Mouse (Mus musculus): ENCODE data around the gene Tlk2. TPM values are rescaled to one million over a fixed set of nuclear protein-coding genes. Genes with fewer than 3 reads are reported as not detected.
"Not testable (repeated sequence)": the region's sequence is repeated elsewhere in the genome, so short reads cannot be mapped to it uniquely, and the experiment has no call there.

Gene Tlk2
- 24.3 and 30.4 TPM in 2 replicates for polyA plus RNA-seq (2016; fragmentation: Nextera tagmentation; extraction: Ambion mirVana)

GRCm38 (mm10) chr11:105178516-105178915 lies at the start of gene Tlk2:
Tlk2 (plus strand) TSS chr11:105178807.
- peaks cover 14% of the 10 kb centered on the region for H3K4me1 ChIP-seq
- H3K27ac ChIP-seq = no peak within 1 kb of the TSS
- no peaks in the 10 kb centered on the region for H3K9me3 ChIP-seq
- H3K4me3 ChIP-seq = no peak within 1 kb of the TSS
- H3K4me2 ChIP-seq (replicated peaks) = peak within 1 kb of the TSS; percentile 65
- H3K36me3 ChIP-seq = 0 out of 2 replicates have a peak, but pooled peaks cover 4% of the 10 kb centered on the region
- no peaks in the 10 kb centered on the region for H3K27me3 ChIP-seq
- H3K9ac ChIP-seq = no peak within 1 kb of the TSS
- 40% methylated on average over 2 of the region's 2 CpGs for WGBS
- ATAC-seq (ENCODE audit: insufficient number of reproducible peaks, insufficient read depth, low FRiP score, low TSS enrichment) = no peak

GRCm38 (mm10) chr11:105135692-105136091 lies 42.9 kb upstream of the Tlk2 start:
- H3K4me3 ChIP-seq = no peak overlapping the region
- 95% methylated on average over 7 of the region's 7 CpGs for WGBS
- H3K27ac ChIP-seq = no peak overlapping the region
- H3K27me3 ChIP-seq = no peaks in the 10 kb centered on the region
- no peaks in the 10 kb centered on the region for H3K9me3 ChIP-seq
- no peaks in the 10 kb centered on the region for H3K4me1 ChIP-seq
- H3K36me3 ChIP-seq = peaks cover 92% of the 10 kb centered on the region
- no peak overlapping the region for H3K4me2 ChIP-seq (replicated peaks)
- H3K9ac ChIP-seq = no peak overlapping the region
- no peak for ATAC-seq (ENCODE audit: insufficient number of reproducible peaks, insufficient read depth, low FRiP score, low TSS enrichment)

- not testable (repeated sequence) for H3K9ac ChIP-seq; H3K4me3 ChIP-seq; ATAC-seq (ENCODE audit: insufficient number of reproducible peaks, insufficient read depth, low FRiP score, low TSS enrichment); H3K27me3 ChIP-seq; H3K4me2 ChIP-seq (replicated peaks); H3K9me3 ChIP-seq; H3K27ac ChIP-seq; H3K4me1 ChIP-seq
- 95% methylated on average over 2 of the region's 2 CpGs for WGBS
- H3K36me3 ChIP-seq = peaks cover 86% of the 10 kb centered on the region
These were observed 41.4 kb upstream of the Tlk2 start for GRCm38 (mm10) chr11:105137255-105137654.

GRCm38 (mm10) chr11:105140512-105140911 lies 38.1 kb upstream of the Tlk2 start:
- not testable (repeated sequence) for H3K9me3 ChIP-seq; H3K27me3 ChIP-seq; H3K27ac ChIP-seq; H3K4me1 ChIP-seq; ATAC-seq (ENCODE audit: insufficient number of reproducible peaks, insufficient read depth, low FRiP score, low TSS enrichment); H3K9ac ChIP-seq; H3K4me3 ChIP-seq; H3K4me2 ChIP-seq (replicated peaks)
- H3K36me3 ChIP-seq = peaks cover 55% of the 10 kb centered on the region
- 96% methylated on average over 7 of the region's 8 CpGs for WGBS

GRCm38 (mm10) chr11:105141115-105141514 lies 37.5 kb upstream of the Tlk2 start:
- no peak overlapping the region for H3K9ac ChIP-seq
- ATAC-seq (ENCODE audit: insufficient number of reproducible peaks, insufficient read depth, low FRiP score, low TSS enrichment) = no peak
- no peaks in the 10 kb centered on the region for H3K9me3 ChIP-seq
- no peak overlapping the region for H3K27ac ChIP-seq
- H3K4me2 ChIP-seq (replicated peaks) = no peak overlapping the region
- H3K4me1 ChIP-seq = no peaks in the 10 kb centered on the region
- WGBS = 90% methylated on average over 5 of the region's 5 CpGs
- no peaks in the 10 kb centered on the region for H3K27me3 ChIP-seq
- peaks cover 49% of the 10 kb centered on the region for H3K36me3 ChIP-seq
- no peak overlapping the region for H3K4me3 ChIP-seq

- no peaks in the 10 kb centered on the region for H3K9me3 ChIP-seq
- H3K27me3 ChIP-seq = no peaks in the 10 kb centered on the region
- H3K36me3 ChIP-seq = peaks cover 24% of the 10 kb centered on the region
- H3K4me2 ChIP-seq (replicated peaks) = no peak overlapping the region
- H3K27ac ChIP-seq = no peak overlapping the region
- H3K4me3 ChIP-seq = no peak overlapping the region
- H3K9ac ChIP-seq = no peak overlapping the region
- no peak for ATAC-seq (ENCODE audit: insufficient number of reproducible peaks, insufficient read depth, low FRiP score, low TSS enrichment)
- no peaks in the 10 kb centered on the region for H3K4me1 ChIP-seq
These were observed 35.0 kb upstream of the Tlk2 start for GRCm38 (mm10) chr11:105143564-105143963.

GRCm38 (mm10) chr11:105144084-105144483 lies 34.5 kb upstream of the Tlk2 start:
- H3K4me3 ChIP-seq = no peak overlapping the region
- H3K36me3 ChIP-seq = peaks cover 20% of the 10 kb centered on the region
- no peaks in the 10 kb centered on the region for H3K27me3 ChIP-seq
- no peak overlapping the region for H3K27ac ChIP-seq
- WGBS = 84% methylated on average over 3 of the region's 3 CpGs
- no peak for ATAC-seq (ENCODE audit: insufficient number of reproducible peaks, insufficient read depth, low FRiP score, low TSS enrichment)
- no peaks in the 10 kb centered on the region for H3K9me3 ChIP-seq
- no peak overlapping the region for H3K9ac ChIP-seq
- no peak overlapping the region for H3K4me2 ChIP-seq (replicated peaks)
- H3K4me1 ChIP-seq = no peaks in the 10 kb centered on the region

GRCm38 (mm10) chr11:105144508-105145210 lies 33.9 kb upstream of the Tlk2 start:
- no peak overlapping the region for H3K27ac ChIP-seq
- no peak for ATAC-seq (ENCODE audit: insufficient number of reproducible peaks, insufficient read depth, low FRiP score, low TSS enrichment)
- no peak overlapping the region for H3K4me3 ChIP-seq
- no peak overlapping the region for H3K9ac ChIP-seq
- no peak overlapping the region for H3K4me2 ChIP-seq (replicated peaks)
- H3K9me3 ChIP-seq = no peaks in the 10 kb centered on the region
- peaks cover 15% of the 10 kb centered on the region for H3K36me3 ChIP-seq
- H3K27me3 ChIP-seq = no peaks in the 10 kb centered on the region
- no peaks in the 10 kb centered on the region for H3K4me1 ChIP-seq
- WGBS = 78% methylated on average over 11 of the region's 11 CpGs

- Histone ChIP-seq H3K9me3 (no peaks in the 10 kb centered on the region), H3K4me1 (no peaks in the 10 kb centered on the region), H3K4me2 (replicated peaks) (no peak overlapping the region), H3K36me3 (peaks cover 9% of the 10 kb centered on the region), H3K9ac (no peak overlapping the region), H3K27ac (no peak overlapping the region), H3K27me3 (no peaks in the 10 kb centered on the region), H3K4me3 (no peak overlapping the region)
- 85% methylated on average over 10 of the region's 10 CpGs for WGBS
- ATAC-seq (ENCODE audit: insufficient number of reproducible peaks, insufficient read depth, low FRiP score, low TSS enrichment) = no peak
These were observed 33.4 kb upstream of the Tlk2 start for GRCm38 (mm10) chr11:105145211-105145610.

- no peaks in the 10 kb centered on the region for H3K9me3 ChIP-seq
- H3K27ac ChIP-seq = no peak within 1 kb of the TSS
- H3K4me1 ChIP-seq = peaks cover 2% of the 10 kb centered on the region; the same call in 1 of the 2 replicates
- H3K36me3 ChIP-seq = no peaks in the 10 kb centered on the region
- no peak within 1 kb of the TSS for H3K9ac ChIP-seq
- no peak within 1 kb of the TSS for H3K4me2 ChIP-seq (replicated peaks)
- WGBS = 69% methylated on average over 3 of the region's 3 CpGs
- peaks cover 6% of the 10 kb centered on the region; the same call in 1 of the 2 replicates for H3K27me3 ChIP-seq
- H3K4me3 ChIP-seq = no peak within 1 kb of the TSS
- no peak for ATAC-seq (ENCODE audit: insufficient number of reproducible peaks, insufficient read depth, low FRiP score, low TSS enrichment)
These were observed 32.0 kb upstream of the Tlk2 start, which contains the start of gene Gm10842 for GRCm38 (mm10) chr11:105146593-105146992. Gm10842 (plus strand) TSS chr11:105146893.

- Histone ChIP-seq H3K9ac (no peak overlapping the region), H3K36me3 (no peaks in the 10 kb centered on the region), H3K27ac (no peak overlapping the region), H3K4me3 (no peak overlapping the region), H3K4me1 (peaks cover 23% of the 10 kb centered on the region), H3K9me3 (no peaks in the 10 kb centered on the region), H3K27me3 (peaks cover 9% of the 10 kb centered on the region; the same call in 1 of the 2 replicates), H3K4me2 (replicated peaks) (no peak overlapping the region)
- no peak for ATAC-seq (ENCODE audit: insufficient number of reproducible peaks, insufficient read depth, low FRiP score, low TSS enrichment)
- 69% methylated on average over 3 of the region's 3 CpGs for WGBS
These were observed 29.3 kb upstream of the Tlk2 start for GRCm38 (mm10) chr11:105149353-105149752.

- peaks cover 23% of the 10 kb centered on the region for H3K4me1 ChIP-seq
- H3K9me3 ChIP-seq = no peaks in the 10 kb centered on the region
- WGBS = 91% methylated on average over 1 of the region's 1 CpGs
- H3K4me2 ChIP-seq (replicated peaks) = no peak overlapping the region
- H3K9ac ChIP-seq = no peak overlapping the region
- no peak for ATAC-seq (ENCODE audit: insufficient number of reproducible peaks, insufficient read depth, low FRiP score, low TSS enrichment)
- H3K27me3 ChIP-seq = peaks cover 9% of the 10 kb centered on the region; the same call in 1 of the 2 replicates
- H3K4me3 ChIP-seq = no peak overlapping the region
- no peak overlapping the region for H3K27ac ChIP-seq
- H3K36me3 ChIP-seq = no peaks in the 10 kb centered on the region
These were observed 28.8 kb upstream of the Tlk2 start for GRCm38 (mm10) chr11:105149766-105150165.
